Mouse (Mus musculus): ENCODE measurements around the gene Aldh3a2. TPM values are rescaled to one million over a fixed set of nuclear protein-coding genes. Genes with fewer than 3 reads are reported as not detected.

The Aldh3a2 gene
- total and polyA plus RNA-seq, 3 experiments = 19.5 to 28.4 (median 26.3) TPM

DNA sequence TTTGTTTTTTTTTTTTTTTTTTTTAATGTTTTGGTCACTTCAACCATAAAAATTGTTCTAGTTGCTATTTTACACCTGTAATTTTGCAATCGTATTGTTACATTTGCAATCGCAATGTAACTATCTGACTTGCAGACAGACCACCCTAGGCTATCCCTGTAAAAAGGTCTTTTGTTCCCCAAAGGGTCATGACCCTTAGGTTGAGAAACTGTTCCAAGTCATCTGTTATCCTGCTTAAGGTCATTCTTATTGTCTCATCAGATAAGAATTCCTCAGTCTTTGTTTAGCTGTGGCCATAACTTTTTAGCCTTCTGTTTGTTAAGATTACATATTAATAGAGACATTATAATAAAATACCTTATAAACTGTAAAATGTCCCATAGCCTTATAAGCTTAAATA lies 26.0 kb upstream of the Aldh3a2 start:
- no peak overlapping the region for H3K4me2 ChIP-seq (ENCODE audit: insufficient read depth, low read depth, poor library complexity, severe bottlenecking)
- TF ChIP-seq ZNF384 (IDR thresholded peaks at IDR 0.05; ENCODE audit: low read depth, low read length) (no peak), NRF1 (IDR thresholded peaks at IDR 0.05; ENCODE audit: low read depth, low read length) (no peak)
- H3K36me3 ChIP-seq (replicated peaks in 1 of 2; ENCODE audit: control insufficient read depth in 1 of 2, insufficient read depth in 1 of 2, low read length in 1 of 2) = no peaks in the 10 kb centered on the region
- H3K79me2 ChIP-seq (replicated peaks; ENCODE audit: control insufficient read depth, extremely low read depth, insufficient read depth, poor library complexity, severe bottlenecking) = no peaks in the 10 kb centered on the region
- H3K27me3 ChIP-seq (replicated peaks) = no peaks in the 10 kb centered on the region
- no peak overlapping the region for H3K9ac ChIP-seq (ENCODE audit: insufficient read depth, low read depth)
- H3K4me1 ChIP-seq (ENCODE audit: control insufficient read depth in 1 of 2, insufficient read depth in 2 of 2) = peaks cover 3 to 13% of the 10 kb centered on the region in 2 experiments; a peak in 3 of 4 replicates
- H3K4me3 ChIP-seq (replicated peaks in 1 of 3; ENCODE audit: low read depth in 2 of 3, low read length in 2 of 3, poor library complexity in 1 of 3) = no peak overlapping the region
- peaks cover 5% of the 10 kb centered on the region for H3K9me3 ChIP-seq (replicated peaks; ENCODE audit: low read length)
- no peak overlapping the region for H3K27ac ChIP-seq (ENCODE audit: insufficient read depth, low read depth)
- DNase-seq (ENCODE audit: extremely low read depth) = no peak
- in situ Hi-C loops (cut with MboI; ENCODE audit: low pct_ligation_motif_present, low pct_unique_long_range_greater_than_20kb, low sequenced_read_pairs) = no loop called here
- dilution Hi-C loops (cut with MboI; ENCODE audit: extremely low pct_ligation_motif_present, extremely low pct_unique_long_range_greater_than_20kb, low sequenced_read_pairs) = no loop called here

- no peak overlapping the region for H3K27ac ChIP-seq (ENCODE audit: insufficient read depth, low read depth)
- H3K4me2 ChIP-seq (ENCODE audit: insufficient read depth, low read depth, poor library complexity, severe bottlenecking) = no peak overlapping the region
- H3K9ac ChIP-seq (ENCODE audit: insufficient read depth, low read depth) = no peak overlapping the region
- dilution Hi-C loops (cut with MboI; ENCODE audit: extremely low pct_ligation_motif_present, extremely low pct_unique_long_range_greater_than_20kb, low sequenced_read_pairs) (no loop called here), in situ Hi-C loops (cut with MboI; ENCODE audit: low pct_ligation_motif_present, low pct_unique_long_range_greater_than_20kb, low sequenced_read_pairs) (no loop called here)
- no peak for DNase-seq (ENCODE audit: extremely low read depth)
- TF ChIP-seq RAD21 (IDR thresholded peaks at IDR 0.05; ENCODE audit: low read depth, low read length) (no peak), TCF12 (IDR thresholded peaks at IDR 0.05; ENCODE audit: low read depth, low read length) (no peak), EP300 (IDR thresholded peaks at IDR 0.05; ENCODE audit: low read length) (no peak), JUND (conservative IDR thresholded peaks at IDR 0.05; ENCODE audit: low read depth, low read length) (no peak), NELFE (IDR thresholded peaks at IDR 0.05; ENCODE audit: low read depth, low read length) (no peak), CHD1 (IDR thresholded peaks at IDR 0.05; ENCODE audit: low read depth, low read length) (no peak), SIN3A (IDR thresholded peaks at IDR 0.05; ENCODE audit: low read length) (no peak), USF1 (IDR thresholded peaks at IDR 0.05; ENCODE audit: low read depth, low read length) (no peak), TBP (conservative IDR thresholded peaks at IDR 0.05; ENCODE audit: low read depth, low read length) (no peak), PAX5 (IDR thresholded peaks at IDR 0.05; ENCODE audit: low read length) (no peak)
- H3K79me2 ChIP-seq (replicated peaks; ENCODE audit: control insufficient read depth, extremely low read depth, insufficient read depth, poor library complexity, severe bottlenecking) = no peaks in the 10 kb centered on the region
- no peaks in the 10 kb centered on the region for H3K36me3 ChIP-seq (replicated peaks in 1 of 2; ENCODE audit: control insufficient read depth in 1 of 2, insufficient read depth in 1 of 2, low read length in 1 of 2)
- H3K4me1 ChIP-seq (ENCODE audit: control insufficient read depth in 1 of 2, insufficient read depth in 2 of 2) = no peaks in the 10 kb centered on the region
- H3K9me3 ChIP-seq (replicated peaks; ENCODE audit: low read length) = peaks cover 12% of the 10 kb centered on the region
- H3K4me3 ChIP-seq (replicated peaks in 1 of 3; ENCODE audit: low read depth in 2 of 3, low read length in 2 of 3, poor library complexity in 1 of 3) = no peak overlapping the region
- no peaks in the 10 kb centered on the region for H3K27me3 ChIP-seq (replicated peaks)
Measured at GRCm38 (mm10) chr11:61284323-61284722, 17.1 kb upstream of the Aldh3a2 start.

DNA sequence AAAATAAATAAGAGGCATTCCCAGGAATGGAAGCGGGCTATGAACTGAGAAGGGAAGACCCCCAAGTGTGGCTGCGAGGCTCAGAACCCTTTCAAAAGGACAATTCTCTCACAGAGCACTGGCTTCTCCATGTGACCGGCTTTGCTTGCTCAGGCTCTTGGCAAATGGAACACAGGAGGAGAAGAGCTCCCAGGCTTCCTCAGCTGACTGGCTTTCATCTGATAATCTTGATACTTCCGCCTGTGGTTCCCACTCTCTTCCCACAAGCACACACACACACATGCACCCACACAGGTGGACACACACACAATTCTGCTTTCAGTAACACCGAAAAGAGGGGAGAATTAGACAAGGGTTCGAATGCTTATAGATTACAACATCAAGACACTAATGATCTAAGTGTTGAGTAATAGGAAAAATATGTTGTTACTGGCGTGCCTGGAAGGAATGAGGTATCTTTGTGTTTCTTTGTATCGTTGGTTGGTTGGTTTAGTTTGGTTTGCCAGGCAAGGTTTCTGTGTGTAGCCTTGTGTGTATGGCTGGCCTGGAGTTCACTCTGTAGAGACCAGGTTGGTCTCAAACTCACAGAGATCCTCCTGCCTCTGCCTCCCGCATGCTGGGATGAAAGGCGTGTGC lies 16.3 kb upstream of the Aldh3a2 start:
- no peak overlapping the region for H3K4me3 ChIP-seq (replicated peaks in 1 of 3; ENCODE audit: low read depth in 2 of 3, low read length in 2 of 3, poor library complexity in 1 of 3)
- in situ Hi-C loops (cut with MboI; ENCODE audit: low pct_ligation_motif_present, low pct_unique_long_range_greater_than_20kb, low sequenced_read_pairs) = no loop called here

More for the DNA sequence above, 16.3 kb upstream of the Aldh3a2 start:
- no peaks in the 10 kb centered on the region for H3K27me3 ChIP-seq (replicated peaks)
- H3K4me1 ChIP-seq (ENCODE audit: control insufficient read depth in 1 of 2, insufficient read depth in 2 of 2) = no peaks in the 10 kb centered on the region
- H3K9ac ChIP-seq (ENCODE audit: insufficient read depth, low read depth) = no peak overlapping the region
- H3K36me3 ChIP-seq (replicated peaks in 1 of 2; ENCODE audit: control insufficient read depth in 1 of 2, insufficient read depth in 1 of 2, low read length in 1 of 2) = no peaks in the 10 kb centered on the region
- H3K27ac ChIP-seq (ENCODE audit: insufficient read depth, low read depth) = no peak overlapping the region
- H3K9me3 ChIP-seq (replicated peaks; ENCODE audit: low read length) = peaks cover 12% of the 10 kb centered on the region
- no peaks in the 10 kb centered on the region for H3K79me2 ChIP-seq (replicated peaks; ENCODE audit: control insufficient read depth, extremely low read depth, insufficient read depth, poor library complexity, severe bottlenecking)
- TF ChIP-seq ZKSCAN1 (IDR thresholded peaks at IDR 0.05; ENCODE audit: borderline replicate concordance, low read depth, low read length) (no peak), MAFK (IDR thresholded peaks at IDR 0.05; ENCODE audit: insufficient replicate concordance, low read length) (no peak), ETS1 (conservative IDR thresholded peaks at IDR 0.05; ENCODE audit: low read depth, low read length) (no peak), E2F4 (IDR thresholded peaks at IDR 0.05; ENCODE audit: insufficient replicate concordance, low read depth, low read length) (no peak), TBP (conservative IDR thresholded peaks at IDR 0.05; ENCODE audit: low read depth, low read length) (no peak), EP300 (IDR thresholded peaks at IDR 0.05; ENCODE audit: low read length) (no peak), NELFE (IDR thresholded peaks at IDR 0.05; ENCODE audit: low read depth, low read length) (no peak), MYC (IDR thresholded peaks at IDR 0.05; ENCODE audit: low read depth, low read length) (no peak), ZNF384 (IDR thresholded peaks at IDR 0.05; ENCODE audit: low read depth, low read length) (no peak), USF2 (conservative IDR thresholded peaks at IDR 0.05; ENCODE audit: low read depth, low read length) (no peak), MXI1 (IDR thresholded peaks at IDR 0.05; ENCODE audit: low read depth, low read length) (no peak)
- no peak for DNase-seq (ENCODE audit: extremely low read depth)
- H3K4me2 ChIP-seq (ENCODE audit: insufficient read depth, low read depth, poor library complexity, severe bottlenecking) = no peak overlapping the region
- dilution Hi-C loops (cut with MboI; ENCODE audit: extremely low pct_ligation_motif_present, extremely low pct_unique_long_range_greater_than_20kb, low sequenced_read_pairs) = no loop called here
